Mouse (Mus musculus): ENCODE data around the gene Rpl12. TPM values are rescaled to one million over a fixed set of nuclear protein-coding genes. Genes with fewer than 3 reads are reported as not detected.

Rpl12 gene
- polyA plus RNA-seq, 2 experiments: 247 to 1,484 TPM

- Histone ChIP-seq H3K36me3 (ENCODE audit: control insufficient read depth, insufficient read depth, low read length) (peaks cover 65% of the 10 kb centered on the region), H3K27me3 (ENCODE audit: control insufficient read depth, insufficient read depth, low read length) (no peaks in the 10 kb centered on the region), H3K4me3 (replicated peaks; ENCODE audit: low read length) (no peak overlapping the region), H3K9ac (ENCODE audit: low read depth, low read length, severe bottlenecking) (no peak overlapping the region), H3K27ac (replicated peaks; ENCODE audit: low read depth, low read length) (no peak overlapping the region), H3K9me3 (ENCODE audit: control insufficient read depth, low read length) (no peaks in the 10 kb centered on the region), H3K4me1 (ENCODE audit: control insufficient read depth, insufficient read depth, low read length) (no peaks in the 10 kb centered on the region), H3K4me2 (replicated peaks; ENCODE audit: low read depth, low read length, severe bottlenecking) (no peak overlapping the region)
- whole genome bisulfite sequencing: 88% methylated on average over 11 of the region's 11 CpGs
- DNase-seq (ENCODE audit: low spot score): no peak
- ATAC-seq (ENCODE audit: low FRiP score, low read depth): no peak
- TF ChIP-seq POLR2A (IDR thresholded peaks at IDR 0.05; ENCODE audit: borderline replicate concordance, extremely low read depth, insufficient read depth, insufficient read length): no peak
Measured at GRCm38 (mm10) chr2:32947454-32947853, 13.9 kb upstream of the Rpl12 start.

- no peak for DNase-seq (ENCODE audit: low spot score)
- Histone ChIP-seq H3K27ac (replicated peaks; ENCODE audit: low read depth, low read length) (no peak overlapping the region), H3K9me3 (ENCODE audit: control insufficient read depth, low read length) (no peaks in the 10 kb centered on the region), H3K27me3 (ENCODE audit: control insufficient read depth, insufficient read depth, low read length) (no peaks in the 10 kb centered on the region), H3K4me3 (replicated peaks; ENCODE audit: low read length) (no peak overlapping the region), H3K9ac (ENCODE audit: low read depth, low read length, severe bottlenecking) (no peak overlapping the region), H3K4me2 (replicated peaks; ENCODE audit: low read depth, low read length, severe bottlenecking) (no peak overlapping the region), H3K36me3 (ENCODE audit: control insufficient read depth, insufficient read depth, low read length) (peaks cover 66% of the 10 kb centered on the region), H3K4me1 (ENCODE audit: control insufficient read depth, insufficient read depth, low read length) (no peaks in the 10 kb centered on the region)
- no peak for ATAC-seq (ENCODE audit: low FRiP score, low read depth)
- TF ChIP-seq POLR2A (IDR thresholded peaks at IDR 0.05; ENCODE audit: borderline replicate concordance, extremely low read depth, insufficient read depth, insufficient read length): no peak
- 86% methylated on average over 2 of the region's 2 CpGs for WGBS
Measured at GRCm38 (mm10) chr2:32954581-32954980, 6.8 kb upstream of the Rpl12 start.

- Histone ChIP-seq H3K4me1 (ENCODE audit: control insufficient read depth, insufficient read depth, low read length) (0 out of 2 replicates have a peak, but pooled peaks cover 3% of the 10 kb centered on the region), H3K9me3 (ENCODE audit: control insufficient read depth, low read length) (no peaks in the 10 kb centered on the region), H3K4me2 (replicated peaks; ENCODE audit: low read depth, low read length, severe bottlenecking) (no peak overlapping the region), H3K27ac (replicated peaks; ENCODE audit: low read depth, low read length) (no peak overlapping the region), H3K36me3 (ENCODE audit: control insufficient read depth, insufficient read depth, low read length) (peaks cover 46% of the 10 kb centered on the region), H3K4me3 (replicated peaks; ENCODE audit: low read length) (no peak overlapping the region), H3K9ac (ENCODE audit: low read depth, low read length, severe bottlenecking) (no peak overlapping the region), H3K27me3 (ENCODE audit: control insufficient read depth, insufficient read depth, low read length) (no peaks in the 10 kb centered on the region)
- no peak for TF ChIP-seq POLR2A (IDR thresholded peaks at IDR 0.05; ENCODE audit: borderline replicate concordance, extremely low read depth, insufficient read depth, insufficient read length)
- ATAC-seq (ENCODE audit: low FRiP score, low read depth): no peak
- WGBS: 49% methylated on average over 7 of the region's 8 CpGs
- DNase-seq (ENCODE audit: low spot score): no peak
Measured at GRCm38 (mm10) chr2:32957344-32957743, 4.0 kb upstream of the Rpl12 start.

DNA sequence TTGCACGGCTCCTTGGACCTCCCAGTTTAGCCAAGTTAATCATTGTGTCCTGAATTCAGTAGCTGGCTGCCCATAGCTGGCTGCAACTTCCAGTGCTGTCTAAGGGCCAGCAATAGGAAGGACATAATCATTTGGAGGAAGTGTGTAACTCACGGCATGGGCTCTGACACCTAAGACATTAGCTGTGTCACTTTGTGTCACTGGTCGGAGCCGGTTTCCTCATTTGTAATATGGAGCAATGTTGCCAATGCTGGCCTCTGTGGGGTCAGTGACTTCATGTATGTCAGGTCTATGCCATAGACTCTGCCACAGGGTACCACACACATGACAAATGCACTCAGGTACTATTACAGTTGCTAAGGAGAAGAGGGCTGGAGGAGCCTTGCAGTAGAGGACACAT lies 1.1 kb upstream of the Rpl12 start:
- Histone ChIP-seq H3K4me1 (ENCODE audit: control insufficient read depth, insufficient read depth, low read length) (peaks cover 20% of the 10 kb centered on the region; the same call in 1 of the 2 replicates), H3K4me2 (replicated peaks; ENCODE audit: low read depth, low read length, severe bottlenecking) (peak overlapping the region; percentile 73), H3K36me3 (ENCODE audit: control insufficient read depth, insufficient read depth, low read length) (peaks cover 50% of the 10 kb centered on the region), H3K9ac (ENCODE audit: low read depth, low read length, severe bottlenecking) (0 out of 2 replicates have a peak overlapping the region, but pooled peaks have one; percentile 65), H3K9me3 (ENCODE audit: control insufficient read depth, low read length) (no peaks in the 10 kb centered on the region), H3K4me3 (replicated peaks; ENCODE audit: low read length) (peak overlapping the region; percentile 74; the same call in 1 of the 2 replicates), H3K27ac (replicated peaks; ENCODE audit: low read depth, low read length) (no peak overlapping the region), H3K27me3 (ENCODE audit: control insufficient read depth, insufficient read depth, low read length) (no peaks in the 10 kb centered on the region)
- DNase-seq (ENCODE audit: low spot score) (no peak), ATAC-seq (ENCODE audit: low FRiP score, low read depth) (no peak)
- WGBS: 87% methylated on average over 4 of the region's 4 CpGs
- TF ChIP-seq POLR2A (IDR thresholded peaks at IDR 0.05; ENCODE audit: borderline replicate concordance, extremely low read depth, insufficient read depth, insufficient read length): no peak

GRCm38 (mm10) chr2:32962062-32962874 lies 909 bp downstream of the Rpl12 start:
- Histone ChIP-seq H3K27me3 (ENCODE audit: control insufficient read depth, insufficient read depth, low read length) (no peaks in the 10 kb centered on the region), H3K4me1 (ENCODE audit: control insufficient read depth, insufficient read depth, low read length) (peaks cover 24% of the 10 kb centered on the region), H3K27ac (replicated peaks; ENCODE audit: low read depth, low read length) (peak overlapping the region; percentile 76), H3K4me3 (replicated peaks; ENCODE audit: low read length) (peak overlapping the region; percentile 74), H3K36me3 (ENCODE audit: control insufficient read depth, insufficient read depth, low read length) (peaks cover 33% of the 10 kb centered on the region), H3K4me2 (replicated peaks; ENCODE audit: low read depth, low read length, severe bottlenecking) (peak overlapping the region; percentile 73), H3K9me3 (ENCODE audit: control insufficient read depth, low read length) (no peaks in the 10 kb centered on the region), H3K9ac (ENCODE audit: low read depth, low read length, severe bottlenecking) (peak overlapping the region; percentile 94)
- DNase-seq (ENCODE audit: low spot score) (no peak), ATAC-seq (ENCODE audit: low FRiP score, low read depth) (no peak)
- no peak for TF ChIP-seq POLR2A (IDR thresholded peaks at IDR 0.05; ENCODE audit: borderline replicate concordance, extremely low read depth, insufficient read depth, insufficient read length)
- whole genome bisulfite sequencing: under 1% methylated on average over 33 of the region's 33 CpGs
